Mouse (Mus musculus): ENCODE results near the gene Cyp2d9. TPM values are rescaled to one million over a fixed set of nuclear protein-coding genes. Genes with fewer than 3 reads are reported as not detected.
"Not testable (repeated sequence)": the region's sequence is repeated elsewhere in the genome, so short reads cannot be mapped to it uniquely, and the experiment has no call there.

Cyp2d9 gene
- not detected in 2 replicates for total RNA-seq (2014; rRNA removed)
- not detected in 2 replicates for polyA plus RNA-seq (2015; fragmentation: Nextera tagmentation; extraction: Ambion mirVana)

- H3K4me1 ChIP-seq (ENCODE audit: insufficient read depth, low read length), result no peaks in the 10 kb centered on the region
- H3K9me3 ChIP-seq (ENCODE audit: low read length), result peaks cover 12% of the 10 kb centered on the region; the same call in 1 of the 2 replicates
- H3K27ac ChIP-seq, result no peak within 1 kb of the TSS
- DNase-seq (ENCODE audit: low spot score), result no peak
- no peaks in the 10 kb centered on the region for H3K36me3 ChIP-seq (ENCODE audit: insufficient read depth, low read length)
- H3K27me3 ChIP-seq (ENCODE audit: insufficient read depth, low read length), result no peaks in the 10 kb centered on the region
- no peak within 1 kb of the TSS for H3K4me2 ChIP-seq (ENCODE audit: low read depth, low read length)
- ATAC-seq, result no peak
- H3K4me3 ChIP-seq (ENCODE audit: low read length), result no peak within 1 kb of the TSS
- H3K9ac ChIP-seq (replicated peaks; ENCODE audit: low read length), result no peak within 1 kb of the TSS
- no peak for TF ChIP-seq CTCF (IDR thresholded peaks at IDR 0.05; ENCODE audit: low read depth)
Observed at GRCm38 (mm10) chr15:82433137-82433536, at the start of gene Cyp2d9. TSS of gene Cyp2d9 (plus strand) at chr15:82433437.

GRCm38 (mm10) chr15:82385729-82386128 lies 47.5 kb upstream of the Cyp2d9 start:
- WGBS, result 98% methylated on average over 2 of the region's 2 CpGs

GRCm38 (mm10) chr15:82389916-82390315 lies 43.3 kb upstream of the Cyp2d9 start:
- not testable (repeated sequence) for DNase-seq (ENCODE audit: low spot score); H3K4me3 ChIP-seq (ENCODE audit: low read length); H3K4me2 ChIP-seq (ENCODE audit: low read depth, low read length); H3K9ac ChIP-seq (replicated peaks; ENCODE audit: low read length); H3K4me1 ChIP-seq (ENCODE audit: insufficient read depth, low read length); H3K36me3 ChIP-seq (ENCODE audit: insufficient read depth, low read length); H3K9me3 ChIP-seq (ENCODE audit: low read length); H3K27ac ChIP-seq; H3K27me3 ChIP-seq (ENCODE audit: insufficient read depth, low read length); ATAC-seq
- 97% methylated on average over 10 of the region's 10 CpGs for WGBS

More at GRCm38 (mm10) chr15:82385729-82386128, 47.5 kb upstream of the Cyp2d9 start:
- Histone ChIP-seq H3K9me3 (ENCODE audit: low read length) (no peaks in the 10 kb centered on the region), H3K4me1 (ENCODE audit: insufficient read depth, low read length) (no peaks in the 10 kb centered on the region), H3K4me2 (ENCODE audit: low read depth, low read length) (no peak overlapping the region), H3K9ac (replicated peaks; ENCODE audit: low read length) (no peak overlapping the region), H3K4me3 (ENCODE audit: low read length) (no peak overlapping the region), H3K27me3 (ENCODE audit: insufficient read depth, low read length) (no peaks in the 10 kb centered on the region), H3K36me3 (ENCODE audit: insufficient read depth, low read length) (no peaks in the 10 kb centered on the region), H3K27ac (no peak overlapping the region)
- no peak for TF ChIP-seq CTCF (IDR thresholded peaks at IDR 0.05; ENCODE audit: low read depth)
- ATAC-seq, result no peak
- DNase-seq (ENCODE audit: low spot score), result no peak

GRCm38 (mm10) chr15:82393922-82394321 lies 39.3 kb upstream of the Cyp2d9 start, which contains the start of gene Cyp2d11:
TSS of gene Cyp2d11 (minus strand) at chr15:82394022.
- H3K9me3 ChIP-seq (ENCODE audit: low read length); H3K36me3 ChIP-seq (ENCODE audit: insufficient read depth, low read length); H3K27me3 ChIP-seq (ENCODE audit: insufficient read depth, low read length); H3K9ac ChIP-seq (replicated peaks; ENCODE audit: low read length); DNase-seq (ENCODE audit: low spot score); H3K27ac ChIP-seq; H3K4me2 ChIP-seq (ENCODE audit: low read depth, low read length); H3K4me3 ChIP-seq (ENCODE audit: low read length); H3K4me1 ChIP-seq (ENCODE audit: insufficient read depth, low read length); ATAC-seq: not testable (repeated sequence)
- WGBS, result 83% methylated on average over 2 of the region's 2 CpGs

GRCm38 (mm10) chr15:82395955-82396354 lies 37.3 kb upstream of the Cyp2d9 start:
- H3K4me2 ChIP-seq (ENCODE audit: low read depth, low read length); H3K9me3 ChIP-seq (ENCODE audit: low read length): not testable (repeated sequence)

GRCm38 (mm10) chr15:82401516-82401915 lies 31.7 kb upstream of the Cyp2d9 start:
- no peak for TF ChIP-seq CTCF (IDR thresholded peaks at IDR 0.05; ENCODE audit: low read depth)
- H3K9me3 ChIP-seq (ENCODE audit: low read length), result no peaks in the 10 kb centered on the region
- WGBS, result 29% methylated on average over 2 of the region's 2 CpGs
- H3K4me1 ChIP-seq (ENCODE audit: insufficient read depth, low read length), result no peaks in the 10 kb centered on the region
- H3K27me3 ChIP-seq (ENCODE audit: insufficient read depth, low read length), result no peaks in the 10 kb centered on the region
- no peaks in the 10 kb centered on the region for H3K36me3 ChIP-seq (ENCODE audit: insufficient read depth, low read length)
- H3K4me3 ChIP-seq (ENCODE audit: low read length), result no peak overlapping the region
- ATAC-seq (no peak), DNase-seq (ENCODE audit: low spot score) (no peak)
- no peak overlapping the region for H3K4me2 ChIP-seq (ENCODE audit: low read depth, low read length)
- no peak overlapping the region for H3K27ac ChIP-seq
- no peak overlapping the region for H3K9ac ChIP-seq (replicated peaks; ENCODE audit: low read length)

More at GRCm38 (mm10) chr15:82395955-82396354, 37.3 kb upstream of the Cyp2d9 start:
- H3K4me3 ChIP-seq (ENCODE audit: low read length); DNase-seq (ENCODE audit: low spot score); H3K27me3 ChIP-seq (ENCODE audit: insufficient read depth, low read length); H3K36me3 ChIP-seq (ENCODE audit: insufficient read depth, low read length); H3K4me1 ChIP-seq (ENCODE audit: insufficient read depth, low read length); H3K9ac ChIP-seq (replicated peaks; ENCODE audit: low read length); H3K27ac ChIP-seq; ATAC-seq: not testable (repeated sequence)
- whole genome bisulfite sequencing, result 95% methylated on average over 3 of the region's 3 CpGs

GRCm38 (mm10) chr15:82402106-82402505 lies 31.1 kb upstream of the Cyp2d9 start:
- no peaks in the 10 kb centered on the region for H3K4me1 ChIP-seq (ENCODE audit: insufficient read depth, low read length)
- H3K9me3 ChIP-seq (ENCODE audit: low read length), result no peaks in the 10 kb centered on the region
- no peaks in the 10 kb centered on the region for H3K27me3 ChIP-seq (ENCODE audit: insufficient read depth, low read length)
- ATAC-seq, result no peak
- no peak overlapping the region for H3K4me2 ChIP-seq (ENCODE audit: low read depth, low read length)
- no peaks in the 10 kb centered on the region for H3K36me3 ChIP-seq (ENCODE audit: insufficient read depth, low read length)
- TF ChIP-seq CTCF (IDR thresholded peaks at IDR 0.05; ENCODE audit: low read depth), result no peak
- H3K9ac ChIP-seq (replicated peaks; ENCODE audit: low read length), result no peak overlapping the region
- no peak overlapping the region for H3K4me3 ChIP-seq (ENCODE audit: low read length)
- no peak for DNase-seq (ENCODE audit: low spot score)
- no peak overlapping the region for H3K27ac ChIP-seq

All from hindbrain, postnatal 0 days (tissue).